Mouse (Mus musculus): Measurements from ENCODE around the gene Fam110a.

Gene Fam110a

GRCm38 (mm10) chr2:151937893-151938292 is 42.1 kb downstream of the Fam110a start:
- no peak for DNase-seq (ENCODE audit: low read depth, low spot score)

- peak; percentile 85 for DNase-seq (ENCODE audit: low read depth, low spot score)
These were observed 49.5 kb downstream of the Fam110a start for GRCm38 (mm10) chr2:151930389-151931074.

GRCm38 (mm10) chr2:151927103-151927502 is 52.9 kb downstream of the Fam110a start:
- DNase-seq (ENCODE audit: low read depth, low spot score) = no peak

- no peak for DNase-seq (ENCODE audit: low read depth, low spot score)
These were observed 54.3 kb downstream of the Fam110a start for GRCm38 (mm10) chr2:151925715-151926114.

GRCm38 (mm10) chr2:151924276-151924675 is 55.7 kb downstream of the Fam110a start:
- no peak for DNase-seq (ENCODE audit: low read depth, low spot score)

GRCm38 (mm10) chr2:151921596-151921995 is 58.4 kb downstream of the Fam110a start:
- DNase-seq (ENCODE audit: low read depth, low spot score) = no peak

GRCm38 (mm10) chr2:151921068-151921467 is 59.0 kb downstream of the Fam110a start:
- DNase-seq (ENCODE audit: low read depth, low spot score) = no peak

Data from ES-CJ7 (cell line).